Mouse (Mus musculus): ENCODE data around the gene Glipr2. TPM values are rescaled to one million over a fixed set of nuclear protein-coding genes. Genes with fewer than 3 reads are reported as not detected.

The Glipr2 gene
- polyA plus RNA-seq, 1 experiment from 2014 or later, result 37.1 TPM

- Histone ChIP-seq H3K27me3 (0 out of 2 replicates have a peak, but pooled peaks cover 9% of the 10 kb centered on the region), H3K9me3 (replicated peaks) (no peaks in the 10 kb centered on the region), H3K4me3 (no peak overlapping the region), H3K9ac (no peak overlapping the region), H3K4me2 (no peak overlapping the region), H3K27ac (no peak overlapping the region), H3K36me3 (ENCODE audit: poor library complexity, severe bottlenecking) (no peaks in the 10 kb centered on the region), H3K4me1 (peaks cover 19% of the 10 kb centered on the region)
- 92% methylated on average over 22 of the region's 22 CpGs for WGBS
- ATAC-seq, result no peak
Measured at GRCm38 (mm10) chr4:43983756-43984155, 26.6 kb downstream of the Glipr2 start.

- no peak for ATAC-seq
Measured at GRCm38 (mm10) chr4:43984326-43984725, 27.1 kb downstream of the Glipr2 start.

DNA sequence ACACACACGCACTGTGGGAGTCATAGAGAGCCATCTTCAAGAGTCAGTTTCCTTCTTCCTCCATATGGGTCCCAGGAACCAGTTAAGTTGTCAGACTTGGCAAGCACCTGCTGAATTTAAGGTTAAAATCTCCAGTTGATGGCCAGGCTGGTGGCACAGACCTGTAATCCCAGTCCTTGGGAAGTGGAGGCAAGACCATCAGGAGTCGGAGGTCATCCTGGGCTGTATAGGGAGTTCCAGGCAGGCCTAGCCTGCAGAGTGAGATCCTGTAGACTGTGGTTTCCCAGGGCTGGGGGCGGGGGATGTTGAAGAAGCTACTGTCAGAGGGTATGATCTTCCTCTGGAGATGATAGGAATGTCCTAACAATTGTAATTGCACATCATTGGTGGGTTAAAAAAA is 31.8 kb downstream of the Glipr2 start:
- no peak overlapping the region for H3K9ac ChIP-seq
- ATAC-seq, result no peak
- 0 out of 2 replicates have a peak, but pooled peaks cover 6% of the 10 kb centered on the region for H3K27me3 ChIP-seq
- H3K27ac ChIP-seq, result no peak overlapping the region
- no peaks in the 10 kb centered on the region for H3K9me3 ChIP-seq (replicated peaks)
- no peak overlapping the region for H3K4me2 ChIP-seq
- no peaks in the 10 kb centered on the region for H3K4me1 ChIP-seq
- no peaks in the 10 kb centered on the region for H3K36me3 ChIP-seq (ENCODE audit: poor library complexity, severe bottlenecking)
- 92% methylated on average over 3 of the region's 3 CpGs for WGBS
- no peak overlapping the region for H3K4me3 ChIP-seq

More at GRCm38 (mm10) chr4:43984326-43984725, 27.1 kb downstream of the Glipr2 start:
- Histone ChIP-seq H3K4me3 (no peak overlapping the region), H3K4me2 (no peak overlapping the region), H3K9me3 (replicated peaks) (no peaks in the 10 kb centered on the region), H3K27me3 (0 out of 2 replicates have a peak, but pooled peaks cover 9% of the 10 kb centered on the region), H3K4me1 (peaks cover 14% of the 10 kb centered on the region), H3K27ac (no peak overlapping the region), H3K9ac (no peak overlapping the region), H3K36me3 (ENCODE audit: poor library complexity, severe bottlenecking) (no peaks in the 10 kb centered on the region)
- WGBS, result 94% methylated on average over 19 of the region's 19 CpGs

DNA sequence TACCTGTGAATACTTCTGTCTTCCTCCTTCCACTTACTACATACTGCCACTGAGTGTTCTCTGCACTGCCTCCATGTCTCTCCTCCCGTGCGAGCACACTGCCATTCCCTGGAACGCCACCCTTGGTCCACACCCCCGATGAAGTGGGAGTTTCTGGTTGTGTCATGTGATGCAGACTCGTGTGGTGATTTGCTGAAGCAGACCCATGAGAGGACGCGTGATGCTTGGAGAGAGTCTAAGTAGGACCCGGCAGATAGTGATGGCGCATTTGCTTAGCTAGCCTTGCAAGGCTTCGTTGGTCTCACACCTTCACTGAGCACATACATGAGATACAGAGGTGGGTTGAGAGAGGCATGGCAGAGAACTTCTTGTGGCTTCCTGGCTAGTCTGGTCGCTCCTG is 35.9 kb downstream of the Glipr2 start:
- H3K9me3 ChIP-seq (replicated peaks), result no peaks in the 10 kb centered on the region

GRCm38 (mm10) chr4:43994342-43994741 is 37.1 kb downstream of the Glipr2 start:
- no peak for ATAC-seq
- H3K9me3 ChIP-seq (replicated peaks), result no peaks in the 10 kb centered on the region
- WGBS, result 82% methylated on average over 2 of the region's 2 CpGs
- no peak overlapping the region for H3K4me3 ChIP-seq
- H3K27ac ChIP-seq, result no peak overlapping the region
- no peaks in the 10 kb centered on the region for H3K36me3 ChIP-seq (ENCODE audit: poor library complexity, severe bottlenecking)
- H3K27me3 ChIP-seq, result no peaks in the 10 kb centered on the region
- H3K4me2 ChIP-seq, result no peak overlapping the region
- H3K9ac ChIP-seq, result no peak overlapping the region
- H3K4me1 ChIP-seq, result no peaks in the 10 kb centered on the region

More for the DNA sequence above, 35.9 kb downstream of the Glipr2 start:
- Histone ChIP-seq H3K36me3 (ENCODE audit: poor library complexity, severe bottlenecking) (no peaks in the 10 kb centered on the region), H3K4me1 (no peaks in the 10 kb centered on the region), H3K4me2 (no peak overlapping the region), H3K4me3 (no peak overlapping the region), H3K27ac (no peak overlapping the region), H3K27me3 (no peaks in the 10 kb centered on the region), H3K9ac (no peak overlapping the region)
- WGBS, result 90% methylated on average over 11 of the region's 11 CpGs
- ATAC-seq, result no peak

DNA sequence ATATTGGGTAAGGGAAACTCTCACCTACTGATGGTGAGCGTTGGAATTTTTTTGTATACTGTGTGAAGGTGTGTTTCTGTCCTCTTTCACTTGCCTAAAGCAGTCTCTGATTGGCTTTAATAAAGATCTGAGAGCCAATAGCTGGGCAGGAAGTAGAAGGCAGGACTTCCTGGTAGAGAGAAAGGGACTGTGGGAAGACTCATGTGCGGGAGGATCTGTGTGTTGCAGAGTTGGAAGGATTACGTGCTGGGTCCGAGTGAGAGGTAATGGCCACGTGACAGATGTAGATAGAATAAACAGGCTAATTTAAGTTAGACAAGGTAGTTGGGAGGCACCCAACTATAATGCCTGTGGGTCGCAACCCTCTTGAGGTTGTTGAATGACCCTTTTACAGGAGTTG is 46.4 kb downstream of the Glipr2 start:
- 91% methylated on average over 6 of the region's 6 CpGs for WGBS
- Histone ChIP-seq H3K27me3 (no peaks in the 10 kb centered on the region; the same call in 1 of the 2 replicates), H3K4me1 (no peaks in the 10 kb centered on the region), H3K27ac (no peak overlapping the region), H3K4me3 (no peak overlapping the region), H3K36me3 (ENCODE audit: poor library complexity, severe bottlenecking) (no peaks in the 10 kb centered on the region), H3K9ac (no peak overlapping the region), H3K4me2 (no peak overlapping the region), H3K9me3 (replicated peaks) (no peaks in the 10 kb centered on the region)
- no peak for ATAC-seq

GRCm38 (mm10) chr4:44004126-44004525 is 46.9 kb downstream of the Glipr2 start, which contains the start of gene Clta:
Gene Clta (plus strand): TSS chr4:44004452.
- H3K36me3 ChIP-seq (ENCODE audit: poor library complexity, severe bottlenecking), result no peaks in the 10 kb centered on the region
- H3K27me3 ChIP-seq, result no peaks in the 10 kb centered on the region; the same call in 1 of the 2 replicates
- no peak within 1 kb of the TSS for H3K4me3 ChIP-seq
- H3K9me3 ChIP-seq (replicated peaks), result no peaks in the 10 kb centered on the region
- WGBS, result 89% methylated on average over 5 of the region's 5 CpGs
- ATAC-seq, result no peak
- H3K27ac ChIP-seq, result no peak within 1 kb of the TSS
- H3K4me1 ChIP-seq, result no peaks in the 10 kb centered on the region
- H3K4me2 ChIP-seq, result no peak within 1 kb of the TSS
- H3K9ac ChIP-seq, result no peak within 1 kb of the TSS

DNA sequence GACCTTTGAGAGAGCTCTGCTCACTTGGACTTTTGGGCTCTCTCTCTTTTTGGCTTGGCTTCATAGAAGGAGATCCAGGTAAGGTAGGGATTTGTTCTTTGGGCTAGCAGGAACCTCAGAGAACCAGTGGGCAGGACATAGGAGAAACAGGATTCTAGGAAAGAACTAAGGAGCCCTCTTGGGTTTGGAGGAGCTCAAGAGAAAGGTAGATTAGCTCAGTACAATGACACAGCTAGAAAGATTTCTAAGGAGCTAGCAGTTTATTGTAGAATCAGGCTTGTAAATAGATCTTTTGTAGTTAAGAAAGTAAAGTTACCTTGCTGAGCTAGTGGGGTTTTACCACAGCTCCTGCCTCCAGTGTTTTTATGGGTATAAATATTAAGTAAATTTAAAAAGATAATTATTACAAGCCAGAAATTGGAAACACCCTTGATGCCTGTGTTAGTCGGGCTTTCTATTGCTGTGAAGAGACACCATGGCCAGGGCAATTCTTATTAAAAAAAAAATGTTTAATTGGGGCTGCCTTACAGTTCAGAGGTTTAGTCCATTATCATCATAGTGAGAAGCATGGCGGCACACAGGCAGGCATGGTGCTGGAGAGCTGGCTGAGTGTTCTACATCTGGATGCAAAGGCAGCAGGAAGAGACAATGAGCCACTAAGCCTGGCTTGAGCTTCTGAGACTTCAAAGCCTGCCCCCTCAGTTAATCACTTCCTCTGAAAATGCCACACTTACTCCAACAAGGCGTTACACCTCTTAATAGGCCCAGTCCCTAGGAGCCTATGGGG is 47.6 kb downstream of the Glipr2 start:
- no peak overlapping the region for H3K4me3 ChIP-seq
- no peaks in the 10 kb centered on the region for H3K4me1 ChIP-seq
- H3K4me2 ChIP-seq, result no peak overlapping the region
- ATAC-seq, result no peak
- H3K9ac ChIP-seq, result no peak overlapping the region
- H3K9me3 ChIP-seq (replicated peaks), result no peaks in the 10 kb centered on the region
- H3K36me3 ChIP-seq (ENCODE audit: poor library complexity, severe bottlenecking), result no peaks in the 10 kb centered on the region
- 69% methylated on average over 3 of the region's 3 CpGs for WGBS
- no peak overlapping the region for H3K27ac ChIP-seq
- no peaks in the 10 kb centered on the region; the same call in 1 of the 2 replicates for H3K27me3 ChIP-seq

DNA sequence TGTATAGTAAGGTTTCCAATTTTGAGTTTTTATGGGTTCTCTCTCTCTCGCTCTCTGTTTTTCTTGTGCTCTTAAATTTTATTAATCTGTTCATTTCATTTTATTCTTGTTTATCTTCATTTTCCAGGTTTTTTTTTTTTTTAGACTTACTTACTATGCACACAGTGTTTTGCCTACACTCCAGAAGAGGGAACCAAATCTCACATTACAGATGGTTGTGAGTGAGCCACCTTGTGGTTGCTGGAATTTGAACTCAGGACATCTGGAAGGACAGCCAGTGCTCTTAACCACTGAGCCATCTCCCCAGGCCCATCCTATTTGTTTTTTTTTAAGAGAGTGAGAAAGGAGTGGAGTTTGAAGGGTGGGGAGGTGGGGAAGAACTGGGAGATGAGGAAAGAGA is 53.0 kb downstream of the Glipr2 start:
- Histone ChIP-seq H3K4me3 (no peak overlapping the region), H3K27ac (no peak overlapping the region), H3K9me3 (replicated peaks) (no peaks in the 10 kb centered on the region), H3K4me1 (peaks cover 24% of the 10 kb centered on the region), H3K9ac (no peak overlapping the region), H3K27me3 (no peaks in the 10 kb centered on the region), H3K36me3 (ENCODE audit: poor library complexity, severe bottlenecking) (no peaks in the 10 kb centered on the region), H3K4me2 (no peak overlapping the region)
- ATAC-seq, result no peak
- 97% methylated on average over 1 of the region's 1 CpGs for WGBS

- Histone ChIP-seq H3K27ac (no peak overlapping the region), H3K27me3 (no peaks in the 10 kb centered on the region), H3K4me2 (no peak overlapping the region), H3K9me3 (replicated peaks) (no peaks in the 10 kb centered on the region), H3K36me3 (ENCODE audit: poor library complexity, severe bottlenecking) (no peaks in the 10 kb centered on the region), H3K4me1 (peaks cover 24% of the 10 kb centered on the region), H3K9ac (no peak overlapping the region), H3K4me3 (no peak overlapping the region)
- ATAC-seq, result no peak
- 45% methylated on average over 2 of the region's 2 CpGs for WGBS
Measured at GRCm38 (mm10) chr4:44010893-44011292, 53.7 kb downstream of the Glipr2 start.

- no peak for ATAC-seq
- no peaks in the 10 kb centered on the region for H3K9me3 ChIP-seq (replicated peaks)
- no peaks in the 10 kb centered on the region for H3K36me3 ChIP-seq (ENCODE audit: poor library complexity, severe bottlenecking)
- WGBS, result 78% methylated on average over 3 of the region's 3 CpGs
- peak overlapping the region; percentile 100 for H3K4me3 ChIP-seq
- peak overlapping the region; percentile 100 for H3K4me2 ChIP-seq
- no peaks in the 10 kb centered on the region for H3K27me3 ChIP-seq
- peak overlapping the region; percentile 59; the same call in 1 of the 2 replicates for H3K27ac ChIP-seq
- H3K9ac ChIP-seq, result peak overlapping the region; percentile 68
- H3K4me1 ChIP-seq, result peaks cover 24% of the 10 kb centered on the region
Measured at GRCm38 (mm10) chr4:44011799-44012198, 54.6 kb downstream of the Glipr2 start.

GRCm38 (mm10) chr4:44012376-44013367 is 55.5 kb downstream of the Glipr2 start:
- peak; percentile 100 for ATAC-seq
- H3K9me3 ChIP-seq (replicated peaks), result no peaks in the 10 kb centered on the region
- H3K4me1 ChIP-seq, result peaks cover 24% of the 10 kb centered on the region
- peak overlapping the region; percentile 59 for H3K27ac ChIP-seq
- under 1% methylated on average over 77 of the region's 77 CpGs for WGBS
- H3K9ac ChIP-seq, result peak overlapping the region; percentile 97
- peak overlapping the region; percentile 100 for H3K4me2 ChIP-seq
- no peaks in the 10 kb centered on the region for H3K27me3 ChIP-seq
- H3K36me3 ChIP-seq (ENCODE audit: poor library complexity, severe bottlenecking), result 0 out of 2 replicates have a peak, but pooled peaks cover under 1% of the 10 kb centered on the region
- peak overlapping the region; percentile 100 for H3K4me3 ChIP-seq

All from forebrain, embryonic 13.5 days (tissue).